Mouse (Mus musculus): Measurements from ENCODE around the gene Vps25.

The Vps25 gene

DNA sequence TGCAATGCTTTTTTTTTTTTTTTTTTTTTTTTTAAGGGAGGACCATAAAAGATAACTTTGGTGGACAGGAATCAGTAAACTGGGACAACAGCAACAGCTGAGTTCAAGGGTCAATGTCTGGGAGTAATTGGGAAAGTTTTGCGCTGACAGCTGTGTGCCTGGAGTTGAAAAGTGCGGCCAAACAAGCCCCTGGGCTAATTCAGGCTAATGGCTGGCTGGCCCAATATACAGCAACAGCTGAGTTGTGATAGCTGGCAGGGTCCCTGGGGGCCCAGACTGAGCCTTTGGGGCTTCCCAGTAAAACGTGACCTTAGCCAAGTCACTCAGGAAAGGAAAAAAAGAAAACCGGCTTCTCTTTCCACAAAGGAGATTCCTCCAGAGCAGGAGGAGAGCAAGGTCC lies 8.4 kb upstream of the Vps25 start:
- DNase-seq (ENCODE audit: low read depth, low spot score), result no peak

DNA sequence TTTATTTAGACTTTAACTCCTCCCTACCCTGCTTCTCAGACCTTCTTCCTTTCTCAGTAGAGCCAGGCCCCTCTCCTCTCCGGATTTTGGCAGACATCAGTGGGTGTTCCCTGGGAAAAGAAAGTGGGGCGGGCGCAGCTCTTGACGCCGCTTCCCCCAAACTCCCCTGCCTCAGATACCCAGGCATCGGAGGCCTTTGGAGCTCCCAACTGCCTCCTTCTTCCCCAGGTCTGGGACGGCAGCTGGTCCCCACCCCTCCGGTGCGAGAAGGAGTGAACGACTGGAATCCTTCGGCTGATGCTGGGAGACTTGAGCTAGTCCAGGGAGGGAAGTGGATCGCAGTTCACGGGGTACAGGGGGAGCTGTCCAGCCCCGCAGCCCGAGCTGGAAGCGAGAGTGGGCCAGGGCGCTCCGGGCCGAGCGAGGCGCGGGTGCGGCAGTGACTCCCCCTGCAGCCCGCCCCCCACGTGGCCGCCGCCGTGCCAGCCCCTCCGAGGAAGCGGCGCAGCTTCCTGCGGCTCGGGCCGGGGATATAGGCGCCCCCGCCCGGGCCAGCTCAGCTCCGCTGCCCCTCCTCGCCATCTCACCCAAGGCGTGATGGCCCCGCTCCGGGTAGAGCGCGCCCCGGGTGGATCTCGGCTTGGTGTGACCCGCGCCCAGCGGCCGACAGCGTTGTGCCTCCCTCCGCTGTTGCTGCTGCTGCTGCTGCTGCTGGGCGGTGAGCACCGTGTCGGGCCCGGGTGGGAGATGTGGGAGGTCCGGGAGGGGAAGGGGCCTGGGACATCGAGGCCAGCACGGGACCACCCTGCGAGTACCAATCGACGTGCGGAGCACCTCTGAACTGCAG lies 7.4 kb upstream of the Vps25 start, which contains the start of gene Ramp2:
Gene Ramp2, plus strand, starts transcription at position 174 of the 847 bp plus-strand sequence.
- DNase-seq (ENCODE audit: low read depth, low spot score), result no peak

DNA sequence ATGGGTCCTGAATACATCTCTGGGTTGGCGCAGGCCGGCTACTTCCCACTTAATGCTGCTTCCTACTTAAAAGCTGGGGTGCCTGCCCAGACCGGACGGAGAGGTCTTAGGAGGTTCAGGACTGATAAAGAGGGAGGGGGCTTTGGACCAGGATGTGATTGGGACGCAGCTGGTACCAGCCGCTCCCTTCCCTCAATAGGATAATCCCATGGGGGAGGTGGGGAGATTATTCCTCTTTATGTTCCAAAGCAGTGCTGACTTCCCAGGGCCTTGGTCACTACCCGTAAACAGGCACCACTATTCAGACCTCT lies 6.8 kb upstream of the Vps25 start:
- no peak for DNase-seq (ENCODE audit: low read depth, low spot score)

DNA sequence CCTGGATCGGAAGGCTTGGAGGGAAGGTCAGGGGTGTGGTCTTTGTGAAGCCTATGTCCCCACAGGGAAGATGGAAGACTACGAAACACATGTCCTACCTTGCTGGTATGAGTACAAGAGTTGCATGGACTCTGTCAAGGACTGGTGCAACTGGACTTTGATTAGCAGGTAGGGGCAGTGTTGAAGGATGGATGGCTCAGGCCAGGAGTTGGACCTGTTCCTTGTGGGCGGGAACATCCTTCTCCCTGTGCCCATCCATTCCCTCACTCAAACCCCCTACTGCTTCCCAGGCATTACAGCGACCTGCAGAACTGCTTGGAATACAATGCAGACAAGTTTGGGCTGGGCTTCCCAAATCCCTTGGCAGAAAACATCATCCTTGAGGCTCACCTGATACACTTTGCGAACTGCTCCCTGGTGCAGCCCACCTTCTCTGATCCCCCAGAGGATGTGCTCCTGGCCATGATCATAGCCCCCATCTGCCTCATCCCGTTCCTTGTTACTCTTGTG lies 5.9 kb upstream of the Vps25 start:
- DNase-seq (ENCODE audit: low read depth, low spot score), result no peak

DNA sequence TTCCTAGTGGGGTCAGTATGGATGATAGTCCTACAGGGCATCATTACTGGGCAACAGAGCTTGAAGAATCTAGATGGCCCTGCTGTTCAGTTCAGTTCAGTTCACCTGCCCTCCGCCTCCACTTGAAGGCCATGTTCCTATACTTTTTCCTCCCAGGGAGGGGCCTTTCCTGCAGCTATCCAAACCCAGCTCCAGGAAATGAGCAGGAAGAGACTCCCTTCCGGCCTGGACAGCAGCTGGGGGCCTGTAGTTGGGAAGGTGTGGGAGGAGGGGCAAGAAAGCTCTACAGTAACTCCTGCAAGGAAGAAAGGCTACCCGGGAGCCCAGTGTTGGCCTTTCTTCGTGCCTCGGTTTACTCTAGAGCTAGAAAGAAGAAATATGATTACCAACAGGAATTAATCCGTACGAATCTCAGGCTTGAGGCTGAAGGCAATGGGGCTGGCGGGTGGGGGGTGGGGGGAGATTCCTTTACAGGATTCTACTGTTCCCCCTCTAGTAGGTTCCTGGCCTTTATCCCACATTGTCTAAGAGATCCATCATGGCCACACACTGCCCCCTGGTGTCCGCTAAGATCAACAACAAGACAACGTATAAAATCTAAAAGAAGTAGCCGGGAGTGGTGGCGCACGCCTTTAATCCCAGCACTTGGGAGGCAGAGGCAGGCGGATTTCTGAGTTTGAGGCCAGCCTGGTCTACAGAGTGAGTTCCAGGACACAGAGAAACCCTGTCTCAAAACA lies 5.1 kb upstream of the Vps25 start:
- peak; percentile 71 for DNase-seq (ENCODE audit: low read depth, low spot score)

DNA sequence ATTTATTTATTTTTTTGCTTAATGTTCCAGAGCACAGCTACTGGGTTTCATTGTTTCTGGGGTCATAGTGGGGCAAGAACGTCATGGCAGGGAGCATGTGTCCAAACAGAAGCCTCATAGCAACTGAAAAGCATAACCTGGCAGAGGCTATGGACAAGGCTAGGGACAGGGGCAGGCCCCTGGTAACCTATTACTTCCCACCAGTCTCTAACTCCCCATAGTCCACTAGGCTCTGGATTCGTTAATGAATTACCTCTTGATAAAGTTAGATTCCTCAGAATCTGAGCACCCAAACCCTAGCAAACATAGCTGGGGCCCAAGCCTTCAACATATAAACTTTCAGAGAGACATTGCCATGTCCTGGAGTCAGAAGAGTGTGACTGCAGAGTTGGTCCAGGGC lies 2.5 kb upstream of the Vps25 start:
- no peak for DNase-seq (ENCODE audit: low read depth, low spot score)

DNA sequence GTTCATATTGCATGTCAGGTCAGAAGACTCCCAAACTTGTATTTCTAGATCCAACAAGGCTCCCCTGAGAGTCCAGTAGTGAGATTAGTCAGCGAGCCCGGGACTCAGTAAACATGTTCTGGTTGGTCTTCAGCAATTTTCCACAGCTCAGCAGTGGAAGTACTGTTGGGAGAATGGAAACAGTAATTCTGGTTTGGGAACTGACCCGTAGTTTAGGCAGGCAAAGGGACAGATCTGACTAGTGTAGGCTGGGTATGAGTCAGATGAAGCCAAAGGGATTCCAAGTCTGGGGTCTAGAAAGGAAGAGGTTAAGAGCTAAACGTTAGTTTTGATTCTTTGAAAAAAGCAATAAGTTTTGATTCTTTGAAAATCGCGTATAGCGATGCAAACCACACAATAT lies 566 bp upstream of the Vps25 start:
- peak; percentile 66 for DNase-seq (ENCODE audit: low read depth, low spot score)

DNA sequence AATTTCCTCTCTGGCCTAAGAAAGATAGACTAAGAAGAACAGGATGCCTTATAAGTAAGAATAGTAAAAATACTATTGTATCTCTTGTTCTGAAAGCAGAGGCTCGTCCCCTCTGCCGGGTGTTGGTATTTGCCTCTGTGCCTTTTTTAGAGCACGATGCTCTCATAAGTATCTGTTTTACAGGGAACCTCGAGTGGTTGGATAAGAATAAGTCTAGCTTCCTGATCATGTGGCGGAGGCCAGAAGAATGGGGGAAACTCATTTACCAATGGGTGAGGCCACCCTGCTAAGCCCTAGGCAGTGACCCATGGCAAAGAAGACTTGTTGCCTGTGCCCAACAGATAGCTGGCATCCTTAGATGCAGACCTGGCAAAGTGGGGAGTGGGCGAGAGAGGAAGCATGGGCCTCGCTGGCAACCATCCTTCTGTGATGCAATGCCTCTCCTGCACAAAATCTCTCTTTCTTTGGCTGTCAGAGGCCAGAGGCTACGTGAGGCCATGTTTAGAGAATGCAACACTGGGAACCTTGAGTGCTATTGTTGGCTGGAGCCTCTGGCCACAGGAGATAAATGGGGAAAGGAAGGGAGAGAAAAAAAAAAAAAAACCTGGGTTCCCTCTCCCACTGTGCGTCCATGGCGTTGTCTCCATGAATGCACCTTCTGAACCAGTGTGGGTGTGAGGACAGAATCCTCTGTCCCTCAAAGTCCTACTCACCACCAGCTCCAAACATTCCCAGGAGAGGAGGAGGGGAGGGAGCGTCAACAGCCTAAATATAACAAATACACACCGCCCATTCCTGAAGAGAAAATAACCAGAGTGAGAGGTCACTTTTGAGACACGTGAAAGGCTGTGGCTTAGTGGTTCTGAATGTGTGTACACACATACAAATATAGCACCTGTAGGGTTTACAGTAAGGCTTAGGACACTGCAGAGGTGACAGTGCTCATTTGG lies 2.6 kb downstream of the Vps25 start:
- DNase-seq (ENCODE audit: low read depth, low spot score), result no peak

DNA sequence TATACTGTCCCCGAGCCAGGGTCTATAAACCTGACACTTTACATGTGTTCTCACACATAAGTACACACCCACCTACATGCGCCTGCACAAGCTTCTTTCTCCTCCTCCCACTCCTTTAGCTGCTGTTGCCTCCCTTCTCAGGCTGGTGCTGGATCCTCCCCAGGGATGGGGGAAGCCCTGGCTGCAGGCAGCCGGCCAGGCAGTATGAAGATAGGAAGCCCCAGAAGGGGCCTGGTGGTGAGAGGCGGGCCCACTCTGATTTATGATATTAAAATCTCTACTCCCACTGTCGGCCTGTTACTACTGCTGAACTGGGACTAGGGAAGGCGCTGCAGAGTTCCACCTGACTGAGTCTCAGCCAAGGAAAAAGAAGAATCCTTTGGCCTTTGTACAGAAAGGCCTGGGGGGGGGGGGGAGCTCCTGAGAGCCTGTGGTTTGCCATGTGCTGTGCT lies 5.8 kb downstream of the Vps25 start:
- peak; percentile 77 for DNase-seq (ENCODE audit: low read depth, low spot score)

DNA sequence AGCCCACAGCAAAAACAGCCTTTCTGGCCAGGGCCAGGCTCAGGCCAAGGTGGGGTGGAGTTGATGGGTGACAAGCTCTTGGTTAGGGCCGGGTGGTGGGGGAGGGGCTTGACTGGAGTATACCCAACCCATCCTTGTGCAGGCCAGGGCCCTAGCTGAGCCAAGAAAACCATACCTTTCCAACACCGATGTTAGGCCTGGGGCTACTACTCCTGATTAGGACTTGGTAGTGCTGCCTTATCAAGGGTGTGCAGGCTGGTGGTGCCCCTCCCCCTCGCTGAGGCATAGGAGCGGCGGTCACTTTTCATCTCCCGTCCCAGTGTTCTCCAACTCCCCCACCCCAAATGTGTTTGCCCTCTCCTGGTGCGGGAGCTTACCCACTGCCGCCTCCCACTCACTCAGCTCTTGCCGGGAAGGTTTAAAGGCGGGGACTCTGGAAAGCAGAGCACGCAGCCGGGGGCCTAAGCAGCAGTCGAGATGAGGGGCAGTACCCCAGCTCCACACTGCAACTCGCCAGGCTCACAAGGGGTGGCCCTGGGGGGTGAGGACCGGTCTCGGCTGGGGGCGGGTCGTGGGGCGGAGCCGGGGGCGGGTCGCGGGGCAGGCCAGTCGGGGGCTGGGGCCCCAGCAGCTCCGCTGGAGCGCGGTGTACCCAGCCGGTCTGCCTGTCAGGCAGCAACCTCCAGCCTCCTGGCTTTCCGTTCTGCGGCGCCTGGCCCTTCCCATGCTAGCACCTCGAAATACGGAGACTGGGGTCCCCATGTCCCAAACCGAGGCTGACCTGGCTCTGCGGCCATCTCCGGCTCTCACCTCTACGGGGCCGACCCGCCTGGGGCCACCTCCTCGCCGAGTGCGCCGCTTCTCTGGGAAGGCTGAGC lies 6.7 kb downstream of the Vps25 start, which contains the start of gene Wnk4:
Gene Wnk4, plus strand, starts transcription at position 620 of the 878 bp plus-strand sequence.
- DNase-seq (ENCODE audit: low read depth, low spot score), result peak; percentile 58

DNA sequence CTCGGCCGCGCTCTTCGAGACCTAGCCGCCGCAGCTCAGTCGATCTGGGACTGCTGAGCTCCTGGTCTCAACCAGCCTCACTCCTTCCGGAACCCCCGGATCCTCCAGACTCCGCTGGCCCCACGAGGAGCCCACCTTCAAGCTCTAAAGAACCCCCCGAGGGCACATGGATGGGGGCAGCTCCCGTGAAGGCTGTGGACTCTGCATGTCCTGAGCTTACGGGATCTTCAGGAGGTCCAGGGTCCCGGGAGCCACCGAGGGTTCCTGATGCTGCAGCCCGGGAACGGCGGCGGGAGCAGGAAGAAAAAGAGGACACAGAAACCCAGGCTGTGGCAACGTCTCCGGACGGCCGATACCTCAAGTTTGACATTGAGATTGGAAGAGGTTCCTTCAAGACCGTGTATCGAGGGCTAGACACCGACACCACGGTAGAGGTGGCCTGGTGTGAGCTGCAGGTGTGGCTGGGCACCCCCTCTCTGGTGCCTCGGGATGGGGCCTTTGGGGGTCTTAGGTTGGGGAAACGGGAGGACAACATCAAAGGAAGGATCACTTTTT lies 7.4 kb downstream of the Vps25 start:
- no peak for DNase-seq (ENCODE audit: low read depth, low spot score)

DNA sequence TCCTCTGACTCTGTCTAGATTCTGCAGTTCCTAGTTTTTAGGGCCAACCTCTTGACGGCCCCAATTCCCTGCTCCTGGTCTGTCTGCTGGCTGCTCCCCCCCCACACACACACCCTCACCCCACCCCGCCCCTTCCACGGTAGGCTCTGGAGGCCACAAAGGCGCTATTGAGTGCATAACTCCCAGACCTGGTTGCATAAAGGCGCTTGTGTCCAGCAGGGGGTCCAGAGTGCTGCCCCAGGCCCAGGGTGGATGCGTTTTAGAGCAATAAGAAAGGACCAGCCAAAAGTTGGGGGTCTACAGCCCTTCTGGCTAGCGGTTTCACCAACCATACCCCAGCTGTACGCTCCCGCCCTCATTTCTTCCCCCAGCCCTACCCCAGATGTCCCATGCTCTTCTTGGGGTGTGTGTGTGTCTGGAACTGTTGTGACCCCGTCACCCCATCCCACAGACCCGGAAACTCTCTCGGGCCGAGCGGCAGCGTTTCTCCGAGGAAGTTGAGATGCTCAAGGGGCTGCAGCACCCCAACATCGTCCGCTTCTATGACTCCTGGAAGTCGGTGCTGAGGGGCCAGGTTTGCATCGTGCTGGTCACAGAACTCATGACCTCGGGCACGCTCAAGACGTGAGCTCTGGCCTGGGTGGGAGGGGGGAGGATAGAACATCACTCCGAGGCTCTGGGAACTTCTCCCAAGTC lies 8.9 kb downstream of the Vps25 start:
- no peak for DNase-seq (ENCODE audit: low read depth, low spot score)

DNA sequence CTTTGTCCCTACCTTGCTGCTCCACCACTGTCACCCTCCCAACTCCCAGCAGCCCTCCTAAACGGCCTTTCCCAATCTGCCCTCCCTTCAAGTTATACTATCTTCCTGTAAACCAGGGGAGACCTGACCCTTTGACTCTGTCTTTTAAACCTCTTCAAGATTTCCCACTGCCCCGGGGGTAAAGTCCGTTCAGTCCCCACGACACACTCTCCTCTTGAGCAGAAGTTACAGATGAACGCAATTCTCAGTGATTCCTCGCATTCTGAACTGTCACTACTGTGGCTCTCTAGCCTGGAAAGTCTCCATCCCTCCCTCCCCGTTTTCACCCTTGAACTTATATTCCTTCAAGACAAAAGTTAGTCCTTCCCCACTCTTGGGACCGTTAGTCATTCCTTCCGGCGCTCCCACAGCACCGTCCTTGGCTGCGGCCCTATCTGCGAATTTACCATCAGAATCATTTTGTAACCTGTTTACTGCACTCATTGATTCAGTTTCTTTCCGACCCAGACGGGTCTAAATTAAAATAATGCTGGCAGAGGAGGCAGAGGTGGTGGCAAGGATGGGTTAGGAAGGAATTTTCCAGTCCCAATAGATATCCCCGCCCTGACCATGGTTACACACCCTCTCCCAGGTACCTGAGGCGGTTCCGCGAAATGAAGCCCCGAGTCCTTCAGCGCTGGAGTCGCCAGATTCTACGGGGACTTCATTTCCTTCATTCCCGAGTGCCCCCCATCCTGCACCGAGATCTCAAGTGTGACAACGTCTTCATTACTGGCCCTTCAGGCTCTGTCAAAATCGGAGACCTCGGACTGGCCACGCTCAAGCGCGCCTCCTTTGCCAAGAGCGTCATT lies 9.9 kb downstream of the Vps25 start:
- no peak for DNase-seq (ENCODE audit: low read depth, low spot score)

DNA sequence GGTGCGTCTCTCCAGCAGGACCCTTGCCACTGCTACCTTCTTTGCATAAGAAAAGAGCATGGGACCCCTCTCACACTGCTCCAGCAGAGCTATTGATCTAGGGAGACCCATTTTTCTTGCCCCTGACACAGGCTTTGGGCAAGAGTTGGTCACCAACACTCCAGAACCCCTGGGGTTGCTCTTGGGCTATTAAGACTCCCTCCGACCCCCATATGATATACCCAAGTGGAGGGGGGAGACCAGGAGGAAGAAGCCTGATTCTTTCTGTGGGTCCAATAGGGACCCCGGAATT lies 10.4 kb downstream of the Vps25 start:
- no peak for DNase-seq (ENCODE audit: low read depth, low spot score)

DNA sequence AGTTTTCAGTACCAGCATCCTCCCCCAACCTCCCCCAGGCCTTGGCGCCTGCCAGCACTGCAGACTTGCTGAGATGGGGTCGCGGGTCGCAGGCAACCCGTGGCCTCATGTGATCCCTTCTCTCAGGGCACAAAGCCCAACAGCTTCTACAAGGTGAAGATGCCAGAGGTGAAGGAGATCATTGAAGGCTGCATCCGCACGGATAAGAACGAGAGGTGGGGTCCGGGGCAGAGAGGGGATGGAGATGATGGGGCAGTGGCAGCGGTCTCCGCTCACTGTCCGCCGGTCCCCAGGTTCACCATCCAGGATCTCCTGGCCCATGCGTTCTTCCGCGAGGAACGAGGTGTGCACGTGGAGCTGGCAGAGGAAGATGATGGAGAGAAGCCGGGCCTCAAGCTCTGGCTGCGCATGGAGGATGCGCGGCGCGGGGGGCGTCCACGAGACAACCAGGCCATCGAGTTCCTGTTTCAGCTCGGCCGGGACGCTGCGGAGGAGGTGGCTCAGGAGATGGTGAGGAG lies 11.5 kb downstream of the Vps25 start:
- no peak for DNase-seq (ENCODE audit: low read depth, low spot score)

DNA sequence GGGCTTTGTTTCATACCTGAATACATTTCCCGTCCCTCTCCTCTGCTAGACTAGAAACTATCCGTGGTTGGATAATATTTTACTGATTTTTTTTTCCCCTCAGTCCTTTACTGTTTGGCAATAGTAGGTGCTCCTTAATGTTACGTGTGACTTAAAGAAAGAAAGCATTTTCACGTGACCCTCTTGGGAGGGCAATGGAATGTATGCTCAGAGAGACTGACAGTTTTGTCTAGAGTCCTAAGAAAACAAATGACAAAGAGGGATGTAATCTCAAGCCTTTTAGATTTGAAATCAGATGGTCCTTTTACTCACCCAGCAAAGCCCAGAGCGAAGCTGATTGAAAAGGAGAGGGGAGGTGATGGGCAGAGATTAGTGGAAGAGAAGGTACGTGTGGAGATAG lies 12.4 kb downstream of the Vps25 start:
- DNase-seq (ENCODE audit: low read depth, low spot score), result no peak

DNA sequence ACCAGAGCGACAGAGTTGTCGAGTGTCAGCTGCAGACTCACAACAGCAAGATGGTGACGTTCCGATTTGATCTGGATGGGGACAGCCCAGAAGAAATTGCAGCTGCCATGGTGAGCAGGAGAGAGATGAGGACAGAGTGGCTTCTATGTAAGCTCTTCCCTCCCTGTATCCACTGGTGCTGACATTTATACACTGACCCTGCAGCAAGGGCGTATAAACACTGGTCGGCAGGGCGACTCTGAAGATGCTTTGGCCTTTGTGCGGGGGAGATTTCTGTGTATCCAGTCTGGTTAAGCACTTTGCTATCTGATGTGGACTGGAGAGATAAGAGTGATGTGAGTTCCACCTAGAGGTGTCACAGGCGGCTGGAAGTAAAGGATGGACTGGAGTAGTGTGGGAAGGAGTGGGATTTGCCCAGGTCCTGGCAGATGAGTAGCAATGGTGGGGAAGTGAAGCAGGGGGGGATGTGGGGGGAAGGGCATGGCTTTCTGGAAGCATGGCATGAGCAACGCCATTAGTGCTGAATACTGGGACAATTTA lies 16.1 kb downstream of the Vps25 start:
- DNase-seq (ENCODE audit: low read depth, low spot score), result no peak

DNA sequence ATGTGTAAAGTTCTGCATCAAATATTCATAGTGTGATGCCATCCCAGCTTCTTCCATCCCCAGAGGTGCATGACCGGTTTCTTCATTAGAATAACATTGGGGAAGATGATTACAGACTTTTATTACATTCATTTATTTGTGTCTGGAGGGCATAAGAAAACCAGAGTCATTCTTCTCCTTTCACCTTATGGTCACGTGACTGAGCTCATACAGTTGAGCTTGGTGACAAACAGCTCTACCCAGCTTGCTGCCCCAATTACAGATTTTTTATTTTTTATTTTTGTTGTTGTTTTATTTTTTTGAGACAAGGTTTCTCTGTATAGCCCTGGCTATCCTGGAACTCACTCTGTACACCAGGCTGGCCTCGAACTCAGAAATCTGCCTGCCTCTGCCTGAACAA lies 18.9 kb downstream of the Vps25 start:
- DNase-seq (ENCODE audit: low read depth, low spot score), result no peak

DNA sequence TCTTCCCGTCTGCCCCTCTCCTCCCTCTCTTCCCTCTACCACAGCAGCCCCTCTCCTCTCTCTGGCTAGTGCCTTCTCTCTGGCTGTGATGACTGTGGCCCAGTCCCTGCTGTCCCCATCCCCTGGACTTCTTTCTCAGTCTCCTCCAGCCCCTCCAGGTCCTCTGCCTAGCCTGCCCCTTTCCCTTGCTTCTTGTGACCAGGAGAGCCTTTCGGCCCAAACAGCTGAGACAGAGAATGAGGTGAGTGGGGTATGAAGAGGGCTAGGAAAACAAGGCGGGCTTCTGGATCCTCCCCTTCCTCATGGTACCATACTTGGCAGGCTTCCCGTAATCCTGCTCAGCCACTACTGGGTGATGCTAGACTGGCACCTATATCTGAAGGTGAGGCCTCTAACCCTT lies 21.8 kb downstream of the Vps25 start:
- no peak for DNase-seq (ENCODE audit: low read depth, low spot score)
